In genomic region chr5:98815269-98815668, GRCm38 (mm10) we compare ENCODE assay signal across 35 mouse cellular contexts.
"Had no signal": no experiment of that assay in that cellular context is flagged by ENCODE, and none has a peak within 500 bp of the region (broad histone marks: within the 10 kb centered on the region; RNA-seq: fewer than 3 reads in every experiment).

No protein-coding gene starts in this region.

- H3K4me1 ChIP-seq: heart, embryonic 10.5 days; heart, embryonic 12.5 days; heart, embryonic 13.5 days; heart, embryonic 15.5 days; hindbrain, embryonic 10.5 days; hindbrain, embryonic 12.5 days; hindbrain, embryonic 13.5 days; hindbrain, embryonic 15.5 days; intestine, embryonic 15.5 days; kidney, embryonic 15.5 days had no signal

- H3K4me3 ChIP-seq: heart, adult 2 months; heart, embryonic 10.5 days; heart, embryonic 12.5 days; heart, embryonic 13.5 days; heart, embryonic 15.5 days; hindbrain, embryonic 10.5 days; hindbrain, embryonic 12.5 days; hindbrain, embryonic 13.5 days; hindbrain, embryonic 15.5 days; intestine, embryonic 15.5 days; kidney, embryonic 15.5 days; layer of hippocampus, adult 2 months had no signal

- ATAC-seq: hindbrain, embryonic 16.5 days; hindbrain, postnatal 0 days; inflammation-experienced regulatory T-cells, adult 6 months; intestine, embryonic 15.5 days; intestine, embryonic 16.5 days; intestine, postnatal 0 days had no signal

- H3K4me2 ChIP-seq: heart, embryonic 11.5 days; heart, embryonic 12.5 days; heart, embryonic 13.5 days; heart, embryonic 15.5 days; hindbrain, embryonic 12.5 days; hindbrain, embryonic 13.5 days; hindbrain, embryonic 14.5 days; hindbrain, embryonic 15.5 days; intestine, embryonic 15.5 days; kidney, embryonic 15.5 days had no signal

- H3K9me3 ChIP-seq: heart, embryonic 10.5 days; heart, embryonic 13.5 days; heart, embryonic 15.5 days; hindbrain, embryonic 12.5 days; intestine, embryonic 15.5 days; kidney, embryonic 15.5 days had no signal

- H3K9ac ChIP-seq: heart, embryonic 12.5 days; heart, embryonic 13.5 days; heart, embryonic 15.5 days; hindbrain, embryonic 12.5 days; hindbrain, embryonic 13.5 days; hindbrain, embryonic 14.5 days; hindbrain, embryonic 15.5 days; intestine, embryonic 15.5 days; kidney, embryonic 15.5 days had no signal

- H3K27ac ChIP-seq: heart, adult 2 months; heart, embryonic 10.5 days; heart, embryonic 13.5 days; heart, embryonic 15.5 days; hindbrain, embryonic 10.5 days; hindbrain, embryonic 12.5 days; hindbrain, embryonic 13.5 days; hindbrain, embryonic 14.5 days; hindbrain, embryonic 15.5 days; hindbrain, postnatal 0 days; intestine, embryonic 15.5 days; kidney, embryonic 15.5 days; kidney, postnatal 0 days; layer of hippocampus, adult 2 months had no signal

- H3K27me3 ChIP-seq: heart, embryonic 12.5 days; heart, embryonic 13.5 days; heart, embryonic 15.5 days; hindbrain, embryonic 12.5 days; hindbrain, embryonic 13.5 days; hindbrain, embryonic 15.5 days; intestine, embryonic 15.5 days; kidney, embryonic 15.5 days had no signal

- DNase-seq: heart, adult 2 months; heart, postnatal 10 days; heart, postnatal 14 days; heart, postnatal 36 days; heart, postnatal 4 days; kidney, adult 11 months; kidney, adult 18-20 months; kidney, adult 2 months; kidney, adult 8-10 months; kidney, adult 9 months; kidney, postnatal 10 days; kidney, postnatal 14 days; kidney, postnatal 25 days; kidney, postnatal 36 days; kidney, postnatal 4 days; layer of hippocampus, adult 9-11 months had no signal

- H3K36me3 ChIP-seq: heart, embryonic 10.5 days; heart, embryonic 12.5 days; heart, embryonic 13.5 days; heart, embryonic 15.5 days; hindbrain, embryonic 10.5 days; hindbrain, embryonic 12.5 days; hindbrain, embryonic 13.5 days; hindbrain, embryonic 15.5 days; intestine, embryonic 15.5 days; kidney, embryonic 15.5 days had no signal
